Comparison of ENCODE assay signal across 1 mouse cellular context in the genomic region with DNA sequence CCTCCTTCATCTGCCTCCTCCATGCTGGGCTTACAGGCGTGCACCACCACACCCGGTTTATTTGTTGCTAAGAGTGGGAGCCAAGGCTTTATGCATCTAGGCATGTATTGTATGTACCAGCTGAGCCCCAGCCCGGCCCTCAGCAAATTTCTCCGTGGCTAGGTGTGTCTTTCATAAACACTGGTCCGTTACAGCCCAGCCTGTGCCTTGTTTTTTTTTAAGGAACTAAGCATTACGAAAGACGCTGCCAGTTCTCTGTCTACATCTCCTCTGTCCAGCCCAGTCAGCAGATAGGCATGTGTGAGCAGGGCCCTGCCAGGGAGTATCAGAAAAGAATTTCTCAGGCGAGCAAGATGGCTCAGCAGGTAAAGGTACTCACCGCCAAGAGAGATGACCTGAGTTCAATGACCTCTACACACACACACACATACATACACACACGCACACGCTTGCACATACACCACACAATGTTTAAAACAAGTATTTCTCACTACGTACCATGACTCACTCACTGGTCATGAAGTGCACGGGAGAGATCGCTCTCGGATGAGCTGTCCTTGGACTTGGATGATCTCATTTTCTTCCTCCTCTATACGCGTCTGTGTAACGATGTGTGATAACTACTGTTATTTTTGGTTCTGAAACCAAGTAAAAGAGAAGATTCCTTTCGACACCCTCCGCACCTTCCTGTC.
TF ChIP-seq lines count a peak whose summit lies in the region.

No protein-coding gene starts in this region.

TF ChIP-seq in C2C12, 6 proteins besides CTCF, POLR2A, EP300 and RAD21 (continued from another document):
- TF ChIP-seq MYOG (IDR thresholded peaks at IDR 0.05; ENCODE audit: control insufficient read depth, extremely low read depth, insufficient read length) = no peak
- TF ChIP-seq MYOD1 (IDR thresholded peaks at IDR 0.05; ENCODE audit: control insufficient read depth, insufficient read length, low read depth) = peak; percentile 18
- TF ChIP-seq CEBPB (IDR thresholded peaks at IDR 0.05; ENCODE audit: low read depth) = peak; percentile 53
- no peak for TF ChIP-seq USF1 (IDR thresholded peaks at IDR 0.05; ENCODE audit: low read depth)
- TF ChIP-seq MAX (IDR thresholded peaks at IDR 0.05) = no peak
TF ChIP-seq in C2C12: peak in this region for 3.
